Mouse (Mus musculus) right cerebral cortex, adult 2 months (tissue): ENCODE measurements around the gene Cep55.

Experiments
- DNase-seq, 2 experiments: peaks; one replicate each; pipeline ENCODE4 v3.0.0; 2021 to 2022; ENCODE audit warnings: low spot score in 2 of 2

The Cep55 gene

GRCm38 (mm10) chr19:38096858-38097758 is 42.3 kb downstream of the Cep55 start, which contains the start of gene Ffar4:
Gene Ffar4, plus strand, starts transcription at chr19:38097071.
- DNase-seq = peak in 1 of 2 experiments; percentile 2

- no peak for DNase-seq
These were observed 53.1 kb downstream of the Cep55 start for GRCm38 (mm10) chr19:38107871-38108270.

GRCm38 (mm10) chr19:38109506-38110242 is 54.9 kb downstream of the Cep55 start:
- no peak for DNase-seq

GRCm38 (mm10) chr19:38111056-38111455 is 56.2 kb downstream of the Cep55 start:
- no peak for DNase-seq

GRCm38 (mm10) chr19:38112575-38112974 is 57.8 kb downstream of the Cep55 start:
- DNase-seq = no peak

GRCm38 (mm10) chr19:38114834-38115491 is 60.2 kb downstream of the Cep55 start:
- DNase-seq = no peak

- DNase-seq = no peak
These were observed 65.4 kb downstream of the Cep55 start for GRCm38 (mm10) chr19:38120123-38120760.

GRCm38 (mm10) chr19:38123921-38124320 is 69.1 kb downstream of the Cep55 start:
- no peak for DNase-seq
